Mouse (Mus musculus) erythroblast, embryonic 14.5 days (primary cell): ENCODE data around the gene Ccdc149. TPM values are rescaled to one million over a fixed set of nuclear protein-coding genes. Genes with fewer than 3 reads are reported as not detected.

ENCODE experiments used
- H3K27me3 ChIP-seq: 2 replicates; pipeline ENCODE4 v1.6.1; 2012; ENCODE audit warnings: inconsistent platforms; ENCODE audit not compliant: control insufficient read depth
- H3K36me3 ChIP-seq: 2 replicates; pipeline ENCODE4 v1.6.1; 2012; ENCODE audit warnings: mild to moderate bottlenecking, inconsistent platforms; ENCODE audit not compliant: control insufficient read depth
- H3K4me1 ChIP-seq: 2 replicates; pipeline ENCODE4 v1.6.1; 2012; ENCODE audit warnings: inconsistent platforms; ENCODE audit not compliant: control insufficient read depth
- H3K4me3 ChIP-seq: replicated peaks from 2 replicates; pipeline ENCODE3; 2012; ENCODE audit warnings: moderate library complexity, mild to moderate bottlenecking, inconsistent platforms
- H3K9me3 ChIP-seq: 2 replicates; pipeline ENCODE4 v1.6.1; 2012; ENCODE audit warnings: low read length, inconsistent platforms, mixed read lengths; ENCODE audit not compliant: control insufficient read depth
- GATA1 ChIP-seq: IDR thresholded peaks from 2 replicates; pipeline ENCODE4 v1.6.1; 2012; ENCODE audit warnings: low read length, inconsistent platforms, mixed read lengths
- TAL1 ChIP-seq: IDR thresholded peaks from 3 replicates; pipeline ENCODE4 v1.6.1; 2012; ENCODE audit warnings: low read length, inconsistent platforms, mixed read lengths
- polyA plus RNA-seq: library from polyadenylated mRNA; stranded (reverse); fragments of >175 nt; gene quantifications from 2 replicates; pipeline ENCODE4 v1.2.3, GENCODE M21; 2012

Gene Ccdc149
- polyA plus RNA-seq, 1 experiment = not detected

DNA sequence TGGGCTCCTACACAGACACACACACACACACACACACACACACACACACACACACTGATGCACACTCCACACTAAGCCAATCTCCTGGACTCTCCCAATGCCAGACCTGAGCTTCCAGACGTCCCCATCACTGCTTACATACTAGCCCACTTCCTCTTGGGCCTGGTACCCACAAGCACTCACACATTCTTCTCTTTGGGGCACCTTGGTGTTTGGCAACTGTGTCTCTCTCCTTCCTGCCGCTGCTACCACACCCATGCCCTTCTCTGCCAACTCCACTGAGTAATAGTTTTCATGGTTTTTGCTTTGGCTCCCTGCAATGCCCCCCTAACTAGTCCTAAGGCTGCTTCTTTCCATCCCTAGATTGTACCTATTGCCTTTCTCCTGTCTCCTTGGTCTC lies 104.7 kb downstream of the Ccdc149 start:
- no peaks in the 10 kb centered on the region for H3K36me3 ChIP-seq
- TF ChIP-seq GATA1 (no peak), TAL1 (no peak)
- no peaks in the 10 kb centered on the region for H3K4me1 ChIP-seq
- no peak overlapping the region for H3K4me3 ChIP-seq
- peaks cover 9% of the 10 kb centered on the region for H3K27me3 ChIP-seq
- peaks cover 7% of the 10 kb centered on the region for H3K9me3 ChIP-seq

DNA sequence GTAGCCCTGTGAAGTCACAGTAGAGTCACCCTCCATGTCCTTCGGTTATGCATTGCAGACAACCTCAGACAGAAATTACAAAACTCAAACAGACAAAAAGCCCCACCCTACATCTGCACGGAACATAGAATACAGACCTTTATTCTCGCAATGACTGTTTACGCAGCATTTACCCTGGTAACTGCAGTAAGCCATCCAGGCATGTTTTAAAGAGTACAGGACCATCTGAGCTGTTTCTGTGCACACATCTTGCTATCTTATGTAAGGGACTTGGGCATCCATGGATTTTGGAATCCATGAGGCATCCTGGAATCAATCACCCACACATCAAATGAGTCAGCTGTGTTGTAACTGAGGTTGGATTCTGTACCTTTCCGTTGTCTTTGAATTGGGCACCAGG lies 105.4 kb downstream of the Ccdc149 start:
- TF ChIP-seq GATA1 (no peak), TAL1 (no peak)
- Histone ChIP-seq H3K4me1 (no peaks in the 10 kb centered on the region), H3K4me3 (no peak overlapping the region), H3K36me3 (no peaks in the 10 kb centered on the region), H3K27me3 (peaks cover 9% of the 10 kb centered on the region), H3K9me3 (peaks cover 7% of the 10 kb centered on the region)

- Histone ChIP-seq H3K4me3 (no peak overlapping the region), H3K9me3 (peaks cover 7% of the 10 kb centered on the region), H3K36me3 (no peaks in the 10 kb centered on the region), H3K27me3 (peaks cover 9% of the 10 kb centered on the region), H3K4me1 (no peaks in the 10 kb centered on the region)
- TF ChIP-seq TAL1 (no peak), GATA1 (no peak)
These were observed 106.8 kb downstream of the Ccdc149 start for GRCm38 (mm10) chr5:52364521-52364920.

DNA sequence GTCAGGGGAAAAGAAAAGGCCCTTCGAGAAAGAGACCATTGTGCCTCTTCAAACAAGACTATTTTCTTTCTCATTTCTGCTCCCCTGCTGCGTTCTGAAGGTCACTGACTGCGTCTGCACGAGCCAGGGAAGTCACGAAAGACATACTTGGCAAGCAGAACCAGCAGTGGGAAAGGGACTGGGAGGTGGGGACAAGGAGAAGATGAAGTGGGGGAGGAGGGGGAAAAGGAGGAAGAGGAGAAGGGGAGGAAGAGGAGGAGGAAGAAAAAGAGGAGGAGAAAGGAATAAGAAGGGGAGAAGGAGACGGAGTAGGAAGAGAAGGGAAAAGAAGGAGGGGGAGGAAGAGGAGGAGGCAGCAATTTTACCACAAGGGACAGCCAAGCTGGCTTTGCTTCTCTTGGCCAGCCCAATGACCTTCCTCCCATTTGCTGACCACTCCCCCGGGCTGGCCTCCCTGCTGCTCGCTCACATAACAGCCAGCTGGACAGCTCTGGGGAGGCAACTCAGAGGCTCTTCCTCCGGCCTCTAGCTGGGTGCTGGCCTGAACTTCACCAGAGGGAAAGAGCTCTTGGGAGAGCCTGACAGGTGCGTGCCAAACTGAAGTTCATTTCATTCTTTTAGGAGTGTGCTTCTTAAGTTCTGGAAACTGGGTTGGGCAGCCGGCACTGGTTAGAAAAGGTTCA lies 107.7 kb downstream of the Ccdc149 start, which contains the start of gene Sod3:
Sod3 (plus strand) TSS at position 324 of the 683 bp plus-strand sequence.
- no peaks in the 10 kb centered on the region for H3K36me3 ChIP-seq
- H3K9me3 ChIP-seq = peaks cover 7% of the 10 kb centered on the region
- peaks cover 8% of the 10 kb centered on the region for H3K27me3 ChIP-seq
- H3K4me1 ChIP-seq = no peaks in the 10 kb centered on the region
- TF ChIP-seq GATA1 (no peak), TAL1 (no peak)
- no peak within 1 kb of the TSS for H3K4me3 ChIP-seq

DNA sequence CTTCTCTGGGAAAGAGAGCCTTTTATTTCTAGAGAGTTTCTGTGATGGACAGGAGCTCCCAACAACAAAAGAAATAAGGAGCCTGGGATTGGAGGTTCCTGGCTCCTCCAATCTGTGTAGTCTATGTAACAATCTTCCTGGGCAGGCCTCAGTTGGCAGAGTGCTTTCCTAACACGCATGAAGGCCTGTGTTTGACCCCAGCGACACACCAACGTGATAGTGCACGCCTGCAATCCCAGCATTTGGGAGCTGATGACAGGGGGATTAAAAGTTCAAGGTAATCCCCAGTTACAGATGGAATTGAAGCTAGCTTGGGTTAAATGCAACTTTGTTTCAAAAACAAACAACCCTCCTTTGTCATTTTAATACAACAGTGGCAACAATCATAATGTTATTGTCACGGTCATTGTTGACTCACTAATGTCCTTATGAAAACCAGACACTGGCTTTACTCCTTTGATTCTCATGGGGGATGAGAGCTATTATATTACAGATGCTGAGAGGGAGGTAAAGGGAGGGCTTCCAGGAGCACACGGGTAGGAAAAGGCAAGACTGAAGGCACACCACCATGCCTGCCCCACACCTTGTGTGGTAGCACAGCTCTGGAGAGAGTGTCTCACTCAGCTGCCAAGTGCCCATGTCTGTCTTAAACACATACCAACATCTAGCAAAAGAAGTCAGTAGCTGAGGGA lies 108.4 kb downstream of the Ccdc149 start:
- Histone ChIP-seq H3K9me3 (peaks cover 1% of the 10 kb centered on the region), H3K4me1 (no peaks in the 10 kb centered on the region), H3K4me3 (no peak overlapping the region), H3K36me3 (no peaks in the 10 kb centered on the region), H3K27me3 (peaks cover 1% of the 10 kb centered on the region; the same call in 1 of the 2 replicates)
- TF ChIP-seq TAL1 = no peak
- TF ChIP-seq GATA1 = no peak

DNA sequence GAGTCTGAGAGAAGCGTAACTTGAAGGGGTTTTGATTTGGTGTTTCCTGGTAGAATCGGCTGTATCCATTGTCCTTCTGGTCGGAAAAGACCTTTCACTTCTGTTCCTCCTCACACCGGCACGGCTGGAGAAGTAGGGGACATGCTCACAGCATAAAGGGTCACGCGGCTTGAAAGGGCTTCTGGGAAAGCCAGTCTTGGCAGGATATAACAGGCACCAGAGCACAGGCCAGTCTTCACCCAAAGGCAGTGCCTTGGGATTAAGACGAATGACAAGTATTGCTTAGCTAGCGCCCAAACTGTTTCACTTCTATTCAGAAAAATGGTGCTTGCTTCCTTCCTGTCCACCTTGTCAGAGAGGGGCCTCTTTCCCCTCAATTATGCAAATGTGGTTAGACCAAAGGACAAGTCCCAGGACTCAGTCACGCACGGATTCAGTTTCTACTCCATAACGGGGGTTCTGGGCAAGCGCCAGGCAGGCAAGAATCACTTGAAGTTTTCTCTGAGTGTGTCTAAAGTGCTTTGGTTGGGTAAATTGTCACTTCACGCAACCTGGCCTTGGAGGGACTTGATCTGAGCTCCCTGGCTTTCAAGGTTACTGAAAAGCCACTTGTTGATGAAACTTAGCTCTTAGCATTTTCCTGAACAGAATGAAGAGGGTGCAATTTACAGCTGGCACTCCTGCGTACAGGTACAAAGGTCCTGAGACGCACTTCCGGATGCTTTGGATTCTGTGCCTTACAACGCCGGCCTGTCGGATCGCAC lies 110.9 kb downstream of the Ccdc149 start:
- Histone ChIP-seq H3K4me1 (no peaks in the 10 kb centered on the region), H3K4me3 (no peak overlapping the region), H3K27me3 (no peaks in the 10 kb centered on the region), H3K36me3 (no peaks in the 10 kb centered on the region), H3K9me3 (no peaks in the 10 kb centered on the region)
- TF ChIP-seq TAL1 (no peak), GATA1 (no peak)

GRCm38 (mm10) chr5:52358120-52358519 lies 113.2 kb downstream of the Ccdc149 start:
- H3K4me1 ChIP-seq = no peaks in the 10 kb centered on the region
- H3K4me3 ChIP-seq = no peak overlapping the region
- H3K9me3 ChIP-seq = no peaks in the 10 kb centered on the region
- no peak for TF ChIP-seq TAL1
- no peak for TF ChIP-seq GATA1
- no peaks in the 10 kb centered on the region for H3K36me3 ChIP-seq
- H3K27me3 ChIP-seq = no peaks in the 10 kb centered on the region

- no peak for TF ChIP-seq TAL1
- TF ChIP-seq GATA1 = no peak
- H3K27me3 ChIP-seq = no peaks in the 10 kb centered on the region
- no peaks in the 10 kb centered on the region for H3K36me3 ChIP-seq
- no peaks in the 10 kb centered on the region for H3K9me3 ChIP-seq
- no peaks in the 10 kb centered on the region for H3K4me1 ChIP-seq
- H3K4me3 ChIP-seq = no peak overlapping the region
These were observed 114.1 kb downstream of the Ccdc149 start for GRCm38 (mm10) chr5:52357175-52357754.

- no peaks in the 10 kb centered on the region for H3K36me3 ChIP-seq
- no peaks in the 10 kb centered on the region for H3K4me1 ChIP-seq
- H3K9me3 ChIP-seq = no peaks in the 10 kb centered on the region
- no peaks in the 10 kb centered on the region for H3K27me3 ChIP-seq
- TF ChIP-seq GATA1 = no peak
- no peak for TF ChIP-seq TAL1
- H3K4me3 ChIP-seq = no peak overlapping the region
These were observed 115.7 kb downstream of the Ccdc149 start for GRCm38 (mm10) chr5:52355612-52356011.
